Mouse (Mus musculus) G1E (cell line): ENCODE measurements around the gene Samd5.

Source experiments
- CTCF ChIP-seq: IDR thresholded peaks from 2 replicates; pipeline ENCODE4 v1.5.1; 2012; ENCODE audit warnings: low read depth, low read length, inconsistent platforms, mixed read lengths
- GATA1 ChIP-seq: IDR thresholded peaks from 2 replicates; pipeline ENCODE4 v1.6.1; 2012; ENCODE audit warnings: borderline replicate concordance, low read length, inconsistent platforms, mixed read lengths
- TAL1 ChIP-seq: conservative IDR thresholded peaks from 2 replicates; pipeline ENCODE4 v1.6.1; 2012; ENCODE audit warnings: low read depth, low read length, inconsistent platforms, mixed read lengths

DNA sequence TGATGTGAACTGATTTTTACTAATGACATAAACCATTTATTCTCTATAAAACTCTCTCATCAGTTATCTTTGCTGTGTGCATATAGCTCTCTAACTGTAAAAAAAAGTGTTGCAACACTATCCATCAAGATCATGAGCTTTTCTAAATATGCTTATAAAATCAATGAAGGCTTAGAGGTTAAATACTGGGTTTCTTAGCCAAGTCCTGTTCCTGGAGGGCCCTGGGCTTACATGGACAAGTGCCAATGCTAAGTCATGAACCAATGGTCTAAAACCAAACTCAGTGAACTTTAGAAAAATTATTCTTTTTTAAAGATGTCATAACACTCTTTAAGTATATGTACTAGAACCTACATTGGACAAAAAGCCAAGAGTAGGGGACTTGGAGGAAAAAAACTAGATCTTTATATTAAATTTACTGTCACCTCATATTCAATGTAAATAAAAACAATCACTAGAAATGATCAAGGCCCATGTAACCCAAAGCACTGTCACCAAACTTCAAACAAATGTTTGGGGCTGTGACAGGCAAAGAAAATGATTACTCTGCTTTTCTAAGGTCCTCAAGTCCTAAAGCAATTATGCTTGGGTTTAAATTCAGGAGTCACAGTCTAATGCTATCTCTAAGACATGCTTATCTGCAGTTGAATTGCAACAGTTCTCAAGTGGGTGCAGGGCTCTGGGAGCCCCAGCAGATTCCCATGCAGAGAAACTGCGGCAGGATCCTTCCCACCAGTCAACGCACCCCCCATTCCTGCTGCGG, 52.9 kb downstream of the Samd5 start:
- TF ChIP-seq CTCF (no peak), TAL1 (no peak), GATA1 (no peak)
